Mouse (Mus musculus): ENCODE measurements around the gene Rab21. TPM values are rescaled to one million over a fixed set of nuclear protein-coding genes. Genes with fewer than 3 reads are reported as not detected.

The Rab21 gene
- polyA plus RNA-seq (2012; fragmentation: generic; extraction: Trizol) = 10 to 100 TPM; 17.0 to 25.6 TPM

DNA sequence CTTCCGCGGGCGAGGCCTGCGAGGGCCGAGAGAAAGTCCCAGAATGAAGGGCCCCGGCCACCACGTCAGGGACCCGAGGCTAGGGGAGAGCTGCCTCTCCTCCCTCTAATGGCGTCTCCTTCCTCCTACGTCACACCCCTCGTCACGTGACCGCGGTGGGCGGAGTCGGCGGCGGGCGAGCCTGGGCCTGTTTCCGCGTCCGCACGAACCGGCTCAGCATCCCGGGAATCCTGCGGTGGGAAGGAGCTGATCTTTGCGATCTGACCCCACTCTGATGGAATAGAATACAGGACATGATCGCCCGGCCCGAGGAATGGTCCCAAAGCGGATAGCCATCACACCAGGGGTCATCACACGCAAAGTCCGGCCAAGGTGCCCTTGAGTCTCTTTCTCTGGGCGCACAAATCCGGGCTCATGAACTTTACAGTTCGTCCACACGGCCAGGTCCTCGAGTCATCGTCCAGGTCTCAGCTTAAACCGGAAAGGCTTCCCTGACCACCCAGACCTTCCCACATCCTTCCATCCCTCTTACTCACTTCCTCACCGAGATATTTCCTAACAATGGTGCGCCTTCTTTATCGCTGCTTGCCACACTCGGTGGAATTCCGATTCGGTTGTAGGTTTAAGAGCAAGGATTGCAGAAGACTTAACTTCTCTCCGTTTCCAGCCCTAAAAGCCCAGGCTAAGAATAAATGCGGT, at the start of gene Rab21:
Rab21 (minus strand) TSS at position 122 of the 699 bp plus-strand sequence.

DNA sequence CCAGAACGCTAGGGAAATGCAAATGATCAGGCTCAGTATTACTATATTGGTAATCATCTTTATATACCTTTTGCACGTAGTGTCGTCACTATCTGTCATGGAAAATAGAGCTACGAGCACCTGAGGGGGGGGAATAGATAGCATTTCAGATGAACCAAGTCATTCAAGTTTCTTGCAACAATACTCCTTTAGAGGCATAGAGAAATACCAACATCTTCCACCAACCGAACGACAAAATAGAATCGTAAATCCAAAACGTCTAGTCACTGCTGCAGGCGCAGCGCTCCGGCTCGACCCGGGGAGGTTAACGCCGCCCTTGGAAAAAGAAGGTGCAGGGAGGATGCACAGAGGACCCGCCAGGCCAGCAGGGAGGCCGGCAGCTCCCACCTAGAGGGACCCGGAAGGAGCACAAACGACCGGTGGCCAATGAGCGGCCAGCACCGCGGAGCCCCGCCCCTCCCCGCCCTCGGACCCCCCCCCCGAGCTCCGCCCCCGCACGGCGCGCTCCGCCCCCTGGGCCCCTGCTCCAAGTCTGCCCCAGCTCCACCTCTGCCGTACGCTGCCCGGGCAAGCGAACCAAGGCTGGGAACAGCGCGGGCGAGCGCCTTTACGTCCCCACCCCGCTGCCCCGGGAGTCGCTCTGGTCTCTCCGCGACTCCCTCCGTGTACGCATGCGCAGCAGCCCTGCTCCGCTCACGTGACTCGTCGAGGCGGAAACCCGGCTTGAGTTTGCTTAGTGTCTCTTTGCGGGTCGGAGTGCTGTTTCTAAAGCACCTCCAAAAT, 46.6 kb upstream of the Rab21 start, which contains the start of gene Tmem19:
Tmem19 (minus strand) TSS at position 662 of the 783 bp plus-strand sequence.

DNA sequence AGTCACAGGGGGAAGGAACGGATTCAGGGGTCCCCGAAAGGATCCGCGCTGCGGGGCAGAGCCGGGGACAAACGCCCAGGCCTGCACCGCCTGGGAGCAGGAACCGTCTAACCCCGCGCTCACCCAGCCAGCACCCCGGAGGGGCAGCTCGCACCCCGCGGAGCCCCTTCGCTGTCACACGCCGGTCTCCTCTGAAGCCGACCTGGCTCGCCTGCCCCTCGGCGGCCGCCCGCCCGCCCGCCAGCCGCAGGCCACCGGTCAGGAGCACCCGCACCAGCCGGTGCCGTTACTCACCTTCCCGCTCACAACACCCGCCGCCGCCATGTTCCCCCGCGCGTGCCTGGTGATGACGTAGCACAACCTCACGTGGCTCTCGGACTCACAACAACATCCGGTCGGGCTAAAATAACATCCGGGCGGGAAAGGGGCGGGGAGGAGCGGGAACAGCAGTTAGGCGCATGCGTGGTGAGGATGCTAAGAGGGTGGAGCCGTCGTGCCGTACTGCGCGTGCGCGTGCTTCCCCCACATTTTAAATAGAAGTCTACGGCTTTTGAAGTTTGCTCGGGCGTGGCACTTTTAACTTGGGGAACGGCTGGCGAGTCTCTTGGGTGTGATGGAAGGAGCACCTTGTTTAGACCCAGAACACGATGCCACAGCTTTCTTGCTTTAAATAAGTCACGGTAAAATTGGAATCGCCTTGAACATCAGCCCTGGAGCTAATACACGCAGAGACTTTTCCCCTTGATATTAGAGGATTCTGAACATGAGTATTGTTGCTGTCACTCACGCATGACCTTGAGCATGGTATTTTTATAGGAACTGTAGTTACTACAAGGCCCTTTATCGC, 64.1 kb downstream of the Rab21 start, which contains the start of gene Tbc1d15:
Tbc1d15 (minus strand) TSS at position 380 of the 847 bp plus-strand sequence.

Other genes starting within 250 kb of the Rab21 start
- under 1 TPM; 0.12 to 0.19 TPM for gene Tph2, start 130.6 kb downstream of the Rab21 start, polyA plus RNA-seq (2012; fragmentation: generic; extraction: Trizol)
- gene Tbc1d15, start 64.1 kb downstream of the Rab21 start, polyA plus RNA-seq (2012; fragmentation: generic; extraction: Trizol) = 1 to 10 TPM; 1.2 to 7.2 TPM
- gene Tmem19, start 46.9 kb upstream of the Rab21 start, polyA plus RNA-seq (2012; fragmentation: generic; extraction: Trizol) = 10 to 100 TPM; 11.0 to 29.7 TPM
- gene Thap2, start 68.8 kb upstream of the Rab21 start, polyA plus RNA-seq (2012; fragmentation: generic; extraction: Trizol) = 1 to 10 TPM; 3.4 to 5.4 TPM
- gene Zfc3h1, start 69.4 kb upstream of the Rab21 start, polyA plus RNA-seq (2012; fragmentation: generic; extraction: Trizol) = 1 to 10 TPM in 1 of 2 experiments, under 1 TPM in 1; 0.54 to 7.9 TPM